Comparison of ENCODE assay signal across 9 mouse cellular contexts in the genomic region with DNA sequence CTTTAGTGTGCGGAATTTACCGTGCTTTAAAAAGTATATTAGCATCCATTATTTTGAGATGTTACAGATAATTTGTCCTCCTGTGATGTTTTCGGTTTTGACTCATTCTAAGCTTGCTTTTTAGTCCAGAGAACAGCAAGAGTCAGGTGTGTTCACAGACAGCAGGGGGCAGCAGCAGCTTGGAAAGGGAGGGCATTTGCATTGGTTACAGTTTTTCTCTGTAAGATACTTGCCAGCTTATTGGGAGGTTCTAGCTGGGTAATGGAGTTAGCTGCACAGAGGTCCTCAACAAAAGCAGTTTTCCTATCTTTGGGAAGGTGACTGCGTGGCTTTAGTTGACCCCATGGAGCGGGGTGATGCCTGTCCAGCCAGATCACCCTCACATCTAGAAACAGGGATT. TPM values are rescaled to one million over a fixed set of nuclear protein-coding genes. Genes with fewer than 3 reads are reported as not detected.
DNase-seq lines count a peak whose midpoint lies in the region; ATAC-seq and TF ChIP-seq lines count a peak whose summit lies in the region.
"Had no signal": no experiment of that assay in that cellular context is flagged by ENCODE, and none has a peak within 500 bp of the region (broad histone marks: within the 10 kb centered on the region; RNA-seq: fewer than 3 reads in every experiment).

No protein-coding gene starts in this region.

- no peak overlapping the region for H3K4me2 ChIP-seq in heart, embryonic 11.5 days
- H3K4me2 ChIP-seq: limb, embryonic 15.5 days had no signal

- in situ Hi-C loops in ES-E14 (cut with MboI; ENCODE audit: low sequenced_read_pairs in 2 of 2, unreplicated experiment in 2 of 2): no loop called here

- no peak for TF ChIP-seq POLR2A in heart, adult 2 months (IDR thresholded peaks at IDR 0.05; ENCODE audit: insufficient read depth, low read depth, low read length)

- peak; percentile 83 for TF ChIP-seq CTCF in heart, adult 2 months (IDR thresholded peaks at IDR 0.05)
- TF ChIP-seq CTCF in gastrocnemius, adult 2 months (IDR thresholded peaks at IDR 0.05): peak; percentile 74

- no peaks in the 10 kb centered on the region for H3K36me3 ChIP-seq in heart, adult 2 months (ENCODE audit: control insufficient read depth, insufficient read depth, low read length)
- H3K36me3 ChIP-seq in heart, embryonic 11.5 days (ENCODE audit: control insufficient read depth, insufficient read depth, low read length): peaks cover 2% of the 10 kb centered on the region; the same call in 1 of the 2 replicates
- peaks cover 51% of the 10 kb centered on the region for H3K36me3 ChIP-seq in ES-E14 (ENCODE audit: control insufficient read depth, insufficient read depth, low read length, poor library complexity, severe bottlenecking)

- H3K4me1 ChIP-seq in heart, adult 2 months (ENCODE audit: control insufficient read depth, insufficient read depth, low read length): no peaks in the 10 kb centered on the region
- no peaks in the 10 kb centered on the region for H3K4me1 ChIP-seq in heart, embryonic 11.5 days (ENCODE audit: control insufficient read depth, insufficient read depth, low read length)
- H3K4me1 ChIP-seq in ES-E14 (ENCODE audit: control insufficient read depth in 2 of 2, insufficient read depth in 2 of 2, low read length in 2 of 2, poor library complexity in 1 of 2): peaks cover 4 to 12% of the 10 kb centered on the region in 2 experiments; a peak in 2 of 4 replicates
- H3K4me1 ChIP-seq: limb, embryonic 15.5 days had no signal

- H3K9me3 ChIP-seq in heart, embryonic 11.5 days (replicated peaks; ENCODE audit: control insufficient read depth, low read length): no peaks in the 10 kb centered on the region
- H3K9me3 ChIP-seq in ES-E14 (ENCODE audit: control insufficient read depth, insufficient read depth, low read depth, low read length): no peaks in the 10 kb centered on the region
- H3K9me3 ChIP-seq: limb, embryonic 15.5 days had no signal

- intact Hi-C loops in heart, adult 2 months (cut with DNase I): loop anchor here (1.0 kb wide), 1 partner anchor 257 kb away; no protein-coding TSS in a partner anchor
- intact Hi-C loops in gastrocnemius, adult 2 months (cut with DNase I): loop anchor here (1.0 kb wide), 1 partner anchor 257 kb away; no protein-coding TSS in a partner anchor

- H3K4me3 ChIP-seq in heart, adult 2 months: no peak overlapping the region
- no peak overlapping the region for H3K4me3 ChIP-seq in heart, embryonic 11.5 days (ENCODE audit: low read depth, low read length)
- no peak overlapping the region for H3K4me3 ChIP-seq in ES-E14 (ENCODE audit: insufficient read depth in 1 of 2, low read depth in 1 of 2, low read length in 2 of 2, poor library complexity in 1 of 2, severe bottlenecking in 1 of 2)
- no peak overlapping the region for H3K4me3 ChIP-seq in gastrocnemius, adult 2 months
- H3K4me3 ChIP-seq: limb, embryonic 15.5 days had no signal

- 83% methylated on average over 5 of the region's 5 CpGs for WGBS in heart, adult 2 months
- WGBS in heart, embryonic 11.5 days (ENCODE audit: insufficient replicate concordance): 90% methylated on average over 5 of the region's 5 CpGs

- H3K27ac ChIP-seq in heart, adult 2 months: no peak overlapping the region
- H3K27ac ChIP-seq in heart, embryonic 11.5 days (ENCODE audit: low read depth, low read length): no peak overlapping the region
- no peak overlapping the region for H3K27ac ChIP-seq in ES-E14 (ENCODE audit: insufficient read depth, low read depth, low read length, poor library complexity, severe bottlenecking)
- no peak overlapping the region for H3K27ac ChIP-seq in gastrocnemius, adult 2 months
- H3K27ac ChIP-seq: limb, embryonic 15.5 days had no signal

- H3K79me2 ChIP-seq in heart, adult 2 months (replicated peaks; ENCODE audit: control insufficient read depth, insufficient read depth, low read length): no peaks in the 10 kb centered on the region

- H3K27me3 ChIP-seq in heart, adult 2 months (ENCODE audit: control insufficient read depth, insufficient read depth, low read length): no peaks in the 10 kb centered on the region
- no peaks in the 10 kb centered on the region for H3K27me3 ChIP-seq in heart, embryonic 11.5 days (ENCODE audit: control insufficient read depth, insufficient read depth, low read length)
- H3K27me3 ChIP-seq: limb, embryonic 15.5 days had no signal

- no peak for ATAC-seq in heart, embryonic 11.5 days (replicated peaks; ENCODE audit: insufficient number of reproducible peaks, low FRiP score, low TSS enrichment)

- H3K9ac ChIP-seq in heart, adult 2 months (ENCODE audit: low read depth, low read length): no peak overlapping the region
- no peak overlapping the region for H3K9ac ChIP-seq in heart, embryonic 11.5 days (ENCODE audit: low read depth, low read length)
- H3K9ac ChIP-seq in ES-E14 (ENCODE audit: insufficient read depth, low read depth, low read length, poor library complexity, severe bottlenecking): no peak overlapping the region
- H3K9ac ChIP-seq: limb, embryonic 15.5 days had no signal

- DNase-seq in heart, adult 2 months: peak; percentile 28 to 69
- peak; percentile 51 for DNase-seq in ES-E14 (ENCODE audit: low read depth, low spot score)
- DNase-seq in cerebellum, adult 9-11 months: peak; percentile 72
- DNase-seq in gastrocnemius, adult 2 months: peak; percentile 61
- peak; percentile 27 for DNase-seq in layer of hippocampus, adult 9-10 months (ENCODE audit: low spot score)
- peak; percentile 58 for DNase-seq in mesoderm, embryonic 11.5 days (ENCODE audit: low read depth, low spot score)
- peak; percentile 30 to 69 for DNase-seq in spleen, postnatal 4 days (ENCODE audit: low spot score in 2 of 2)

- 0 out of 2 replicates have a peak, but pooled peaks have one; percentile 30 for TF ChIP-seq EP300 in heart, adult 2 months (IDR thresholded peaks at IDR 0.05; ENCODE audit: insufficient read depth, low read depth, low read length)

TF ChIP-seq in ES-E14, 5 proteins besides CTCF, POLR2A, EP300 and RAD21:
- TF ChIP-seq HCFC1 (IDR thresholded peaks at IDR 0.05; ENCODE audit: borderline replicate concordance, insufficient read depth, low read length): no peak
- TF ChIP-seq ZC3H11A (IDR thresholded peaks at IDR 0.05; ENCODE audit: borderline replicate concordance, low read depth, low read length): peak; percentile 25; the same call in 1 of the 2 replicates
- no peak for TF ChIP-seq ZNF384 (IDR thresholded peaks at IDR 0.05; ENCODE audit: low read depth, low read length)

RNA-seq across cellular contexts. Expression of a gene that starts 19.8 kb away (rescaled TPM):
- total RNA-seq in heart, adult 2 months (2021): 10 to 100 TPM; 12.7 to 13.7 TPM
- polyA plus RNA-seq in heart, adult 2 months (2012; rRNA removed): 4.9 and 9.3 TPM in 2 replicates
- 35.7 and 43.0 TPM in 2 replicates for polyA plus RNA-seq in heart, embryonic 11.5 days (2014; fragmentation: Nextera tagmentation; extraction: Ambion mirVana)
- 102 and 120 TPM in 2 replicates for total RNA-seq in ES-E14 (2012; rRNA removed)
- 10 to 100 TPM in 1 of 2 experiments, 1 to 10 TPM in 1; 9.0 to 11.5 TPM for total RNA-seq in gastrocnemius, adult 2 months (2021)

RNA-seq across cellular contexts. Expression of a gene that starts 56.2 kb away (rescaled TPM):
- total RNA-seq in heart, adult 2 months (2021): not detected
- 0.86 TPM in 1 of 2 replicates, not detected in the other for polyA plus RNA-seq in heart, adult 2 months (2012; rRNA removed)
- polyA plus RNA-seq in heart, embryonic 11.5 days (2014; fragmentation: Nextera tagmentation; extraction: Ambion mirVana): 4.1 and 7.1 TPM in 2 replicates
- total RNA-seq in ES-E14 (2012; rRNA removed): 170 and 405 TPM in 2 replicates
- total RNA-seq in gastrocnemius, adult 2 months (2021): not detected

Comparison
In these comparisons a context has a peak if more than half of its experiments do, and no peak if none do; other contexts are left out.
1. RNA of a gene that starts 56.2 kb away (total RNA-seq): 170 to 405 TPM in ES-E14; not detected in heart, adult 2 months and not detected in gastrocnemius, adult 2 months; every median in the first group is over 100 times any median in the second.
2. Peak in every context shown above with its lines, with median percentiles within 50 percentile points of each other: DNase-seq.